Mouse (Mus musculus): Measurements from ENCODE around the gene Pa2g4. TPM values are rescaled to one million over a fixed set of nuclear protein-coding genes. Genes with fewer than 3 reads are reported as not detected.

The Pa2g4 gene
- total and polyA plus RNA-seq, 3 experiments = 8.6 to 88.2 (median 79.7) TPM

Small RNA genes within 50 kb of the gene (microRNA-seq; reads per million reads assigned to microRNA genes)
- gene Gm47275 = 0 reads per million in 2 experiments
- 0.41 to 0.44 reads per million in 2 experiments for gene Mir6916
- 0 to 0.41 reads per million in 2 experiments for gene Mir6917

Other genes starting within 250 kb of the Pa2g4 start
- gene Cnpy2, start 243.5 kb downstream of the Pa2g4 start, total RNA-seq (2021) = 100 to 1,000 TPM; 180 to 204 TPM
- gene Cnpy2, start 243.5 kb downstream of the Pa2g4 start, polyA plus RNA-seq (2012; rRNA removed) = 20.1 and 28.6 TPM in 2 replicates
- 100 to 1,000 TPM; 391 to 444 TPM for gene Cs, start 228.3 kb downstream of the Pa2g4 start, total RNA-seq (2021)
- gene Cs, start 228.3 kb downstream of the Pa2g4 start, polyA plus RNA-seq (2012; rRNA removed) = 315 and 332 TPM in 2 replicates
- gene Coq10a, start 197.0 kb downstream of the Pa2g4 start, total RNA-seq (2021) = 10 to 100 TPM; 72.2 to 77.1 TPM
- 44.2 and 116 TPM in 2 replicates for gene Coq10a, start 197.0 kb downstream of the Pa2g4 start, polyA plus RNA-seq (2012; rRNA removed)
- 10 to 100 TPM; 48.3 to 59.3 TPM for gene Ankrd52, start 188.9 kb downstream of the Pa2g4 start, total RNA-seq (2021)
- gene Ankrd52, start 188.9 kb downstream of the Pa2g4 start, polyA plus RNA-seq (2012; rRNA removed) = 44.2 and 53.1 TPM in 2 replicates
- not detected for gene Slc39a5, start 164.8 kb downstream of the Pa2g4 start, total RNA-seq (2021)
- not detected in 2 replicates for gene Slc39a5, start 164.8 kb downstream of the Pa2g4 start, polyA plus RNA-seq (2012; rRNA removed)
- gene Nabp2, start 154.5 kb downstream of the Pa2g4 start, total RNA-seq (2021) = 10 to 100 TPM; 79.3 to 93.8 TPM
- 21.3 and 22.2 TPM in 2 replicates for gene Nabp2, start 154.5 kb downstream of the Pa2g4 start, polyA plus RNA-seq (2012; rRNA removed)
- gene Rnf41, start 154.3 kb downstream of the Pa2g4 start, total RNA-seq (2021) = 10 to 100 TPM; 39.1 to 41.7 TPM
- gene Rnf41, start 154.3 kb downstream of the Pa2g4 start, polyA plus RNA-seq (2012; rRNA removed) = 24.4 and 28.4 TPM in 2 replicates
- gene Smarcc2, start 106.7 kb downstream of the Pa2g4 start, total RNA-seq (2021) = 100 to 1,000 TPM; 120 to 128 TPM
- 129 and 130 TPM in 2 replicates for gene Smarcc2, start 106.7 kb downstream of the Pa2g4 start, polyA plus RNA-seq (2012; rRNA removed)
- 100 to 1,000 TPM; 786 to 985 TPM for gene Myl6, start 71.8 kb downstream of the Pa2g4 start, total RNA-seq (2021)
- 324 and 445 TPM in 2 replicates for gene Myl6, start 71.8 kb downstream of the Pa2g4 start, polyA plus RNA-seq (2012; rRNA removed)
- gene Myl6b, start 67.3 kb downstream of the Pa2g4 start, total RNA-seq (2021) = 1 to 10 TPM; 6.2 to 8.3 TPM
- 5.1 and 5.7 TPM in 2 replicates for gene Myl6b, start 67.3 kb downstream of the Pa2g4 start, polyA plus RNA-seq (2012; rRNA removed)
- 10 to 100 TPM; 26.1 to 32.6 TPM for gene Esyt1, start 40.1 kb downstream of the Pa2g4 start, total RNA-seq (2021)
- gene Esyt1, start 40.1 kb downstream of the Pa2g4 start, polyA plus RNA-seq (2012; rRNA removed) = 52.8 and 59.6 TPM in 2 replicates
- 10 to 100 TPM; 11.7 to 12.3 TPM for gene Zc3h10, start 18.2 kb downstream of the Pa2g4 start, total RNA-seq (2021)
- 16.0 and 16.3 TPM in 2 replicates for gene Zc3h10, start 18.2 kb downstream of the Pa2g4 start, polyA plus RNA-seq (2012; rRNA removed)
- gene Rpl41, start 16.7 kb downstream of the Pa2g4 start, total RNA-seq (2021) = 1,000 to 10,000 TPM; 3,028 to 3,144 TPM
- 1,154 and 1,178 TPM in 2 replicates for gene Rpl41, start 16.7 kb downstream of the Pa2g4 start, polyA plus RNA-seq (2012; rRNA removed)
- 1 to 10 TPM; 2.3 to 3.8 TPM for gene Erbb3, start 23.7 kb upstream of the Pa2g4 start, total RNA-seq (2021)
- 1.1 and 1.3 TPM in 2 replicates for gene Erbb3, start 23.7 kb upstream of the Pa2g4 start, polyA plus RNA-seq (2012; rRNA removed)
- 100 to 1,000 TPM; 715 to 972 TPM for gene Rps26, start 60.8 kb upstream of the Pa2g4 start, total RNA-seq (2021)
- 581 and 897 TPM in 2 replicates for gene Rps26, start 60.8 kb upstream of the Pa2g4 start, polyA plus RNA-seq (2012; rRNA removed)
- gene Ikzf4, start 80.0 kb upstream of the Pa2g4 start, total RNA-seq (2021) = 1 to 10 TPM; 1.9 to 2.6 TPM
- 3.1 and 3.5 TPM in 2 replicates for gene Ikzf4, start 80.0 kb upstream of the Pa2g4 start, polyA plus RNA-seq (2012; rRNA removed)
- gene Suox, start 108.1 kb upstream of the Pa2g4 start, total RNA-seq (2021) = 10 to 100 TPM; 29.2 to 32.7 TPM
- 10.2 and 10.8 TPM in 2 replicates for gene Suox, start 108.1 kb upstream of the Pa2g4 start, polyA plus RNA-seq (2012; rRNA removed)
- 100 to 1,000 TPM; 112 to 127 TPM for gene Rab5b, start 130.3 kb upstream of the Pa2g4 start, total RNA-seq (2021)
- gene Rab5b, start 130.3 kb upstream of the Pa2g4 start, polyA plus RNA-seq (2012; rRNA removed) = 46.5 and 69.5 TPM in 2 replicates
- gene Pmel, start 138.2 kb upstream of the Pa2g4 start, total RNA-seq (2021) = 1 to 10 TPM in 1 of 2 experiments, under 1 TPM in 1; 0.86 to 1.0 TPM
- gene Pmel, start 138.2 kb upstream of the Pa2g4 start, polyA plus RNA-seq (2012; rRNA removed) = 0.30 and 0.76 TPM in 2 replicates
- 10 to 100 TPM; 12.6 to 16.2 TPM for gene Cdk2, start 139.0 kb upstream of the Pa2g4 start, total RNA-seq (2021)
- gene Cdk2, start 139.0 kb upstream of the Pa2g4 start, polyA plus RNA-seq (2012; rRNA removed) = 10.5 and 10.7 TPM in 2 replicates
- gene Dgka, start 178.9 kb upstream of the Pa2g4 start, total RNA-seq (2021) = 10 to 100 TPM; 11.4 to 26.1 TPM
- 10.5 and 11.0 TPM in 2 replicates for gene Dgka, start 178.9 kb upstream of the Pa2g4 start, polyA plus RNA-seq (2012; rRNA removed)
- gene Pym1, start 181.9 kb upstream of the Pa2g4 start, total RNA-seq (2021) = 10 to 100 TPM; 22.9 to 26.5 TPM
- gene Pym1, start 181.9 kb upstream of the Pa2g4 start, polyA plus RNA-seq (2012; rRNA removed) = 11.5 and 15.5 TPM in 2 replicates
- 10 to 100 TPM; 35.8 to 64.4 TPM for gene Mmp19, start 224.9 kb upstream of the Pa2g4 start, total RNA-seq (2021)
- gene Mmp19, start 224.9 kb upstream of the Pa2g4 start, polyA plus RNA-seq (2012; rRNA removed) = 16.0 and 16.8 TPM in 2 replicates
- gene Dnajc14, start 238.1 kb upstream of the Pa2g4 start, total RNA-seq (2021) = 10 to 100 TPM; 61.8 to 77.2 TPM
- 7.1 and 10.6 TPM in 2 replicates for gene Dnajc14, start 238.1 kb upstream of the Pa2g4 start, polyA plus RNA-seq (2012; rRNA removed)
- 1 to 10 TPM; 6.7 to 9.4 TPM for gene Tmem198b, start 238.4 kb upstream of the Pa2g4 start, total RNA-seq (2021)
- gene Tmem198b, start 238.4 kb upstream of the Pa2g4 start, polyA plus RNA-seq (2012; rRNA removed) = 15.6 and 18.0 TPM in 2 replicates